Comparison of ENCODE assay signal across 7 mouse cellular contexts in the genomic region with DNA sequence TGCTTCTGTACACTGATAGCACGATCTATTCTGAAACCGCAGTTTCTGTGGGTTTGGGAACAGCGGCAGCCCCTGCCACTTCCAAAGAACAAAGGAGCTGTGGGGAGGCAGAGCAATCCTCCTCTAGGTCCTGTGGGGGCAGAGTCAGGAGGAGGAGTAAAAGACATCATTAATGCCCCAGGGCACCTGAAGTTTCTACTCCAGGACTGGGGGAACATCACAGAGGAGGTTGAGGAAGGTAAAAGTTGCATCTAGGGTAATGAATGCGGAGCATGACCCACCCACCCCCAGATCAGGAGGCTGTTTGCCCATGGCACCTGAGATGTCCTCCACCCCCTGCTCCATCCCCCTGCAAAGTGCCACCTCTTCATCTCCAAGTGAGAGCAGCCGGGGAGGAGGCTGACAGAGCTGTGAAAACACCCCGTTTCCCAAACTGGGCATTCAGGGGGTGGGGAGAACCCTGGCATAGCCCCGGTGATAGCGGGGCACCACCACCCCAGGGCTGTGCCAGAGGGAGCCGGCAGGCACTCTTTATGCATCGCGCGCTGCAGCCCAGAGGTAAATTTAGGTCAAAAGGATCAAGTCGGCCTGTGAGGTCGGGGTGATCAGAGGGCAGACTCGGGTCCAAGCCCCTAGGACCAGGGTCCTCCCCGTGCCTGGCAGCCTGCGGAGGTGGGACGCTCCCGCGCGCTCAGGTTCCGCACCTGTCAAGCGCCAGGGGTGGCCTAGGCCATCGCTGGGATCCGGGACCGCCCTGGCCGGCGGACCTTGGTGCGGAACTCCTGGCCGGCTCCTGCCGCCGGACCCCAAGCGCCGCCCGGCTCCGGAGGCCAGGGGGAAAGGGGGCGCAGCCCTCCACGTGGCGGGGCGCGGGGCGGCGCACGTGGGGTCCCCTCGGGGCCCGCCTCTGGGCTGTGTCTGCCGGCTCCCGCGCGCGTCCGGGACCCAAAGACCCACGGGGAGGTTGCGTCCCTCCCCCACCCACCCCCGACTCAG. TPM values are rescaled to one million over a fixed set of nuclear protein-coding genes. Genes with fewer than 3 reads are reported as not detected.
DNase-seq lines count a peak whose midpoint lies in the region; ATAC-seq and TF ChIP-seq lines count a peak whose summit lies in the region.

No protein-coding gene starts in this region.

- H3K27me3 ChIP-seq in forebrain, postnatal 0 days (ENCODE audit: insufficient read depth, low read length): no peaks in the 10 kb centered on the region
- no peaks in the 10 kb centered on the region for H3K27me3 ChIP-seq in kidney, embryonic 16.5 days (ENCODE audit: insufficient read depth, low read length)
- no peaks in the 10 kb centered on the region for H3K27me3 ChIP-seq in stomach, embryonic 14.5 days (ENCODE audit: control insufficient read depth, insufficient read depth, low read length)

- H3K4me2 ChIP-seq in forebrain, postnatal 0 days (ENCODE audit: low read depth): peak overlapping the region; percentile 91
- H3K4me2 ChIP-seq in kidney, embryonic 16.5 days (replicated peaks; ENCODE audit: low read depth, low read length): peak overlapping the region; percentile 92
- peak overlapping the region; percentile 78 for H3K4me2 ChIP-seq in stomach, embryonic 14.5 days (replicated peaks; ENCODE audit: low read depth, low read length)

- H3K9ac ChIP-seq in forebrain, postnatal 0 days: peak overlapping the region; percentile 84
- peak overlapping the region; percentile 86 for H3K9ac ChIP-seq in kidney, embryonic 16.5 days (replicated peaks; ENCODE audit: low read length)
- peak overlapping the region; percentile 89 for H3K9ac ChIP-seq in stomach, embryonic 14.5 days (replicated peaks; ENCODE audit: low read depth, low read length)

- no peaks in the 10 kb centered on the region for H3K36me3 ChIP-seq in forebrain, postnatal 0 days (ENCODE audit: insufficient read depth)
- H3K36me3 ChIP-seq in kidney, embryonic 16.5 days (ENCODE audit: insufficient read depth, low read length): no peaks in the 10 kb centered on the region
- no peaks in the 10 kb centered on the region for H3K36me3 ChIP-seq in stomach, embryonic 14.5 days (ENCODE audit: control insufficient read depth, insufficient read depth, low read length)

- no peak for TF ChIP-seq CTCF in forebrain, postnatal 0 days (IDR thresholded peaks at IDR 0.05; ENCODE audit: low read depth)

- H3K4me1 ChIP-seq in forebrain, postnatal 0 days (ENCODE audit: insufficient read depth): 0 out of 2 replicates have a peak, but pooled peaks cover 7% of the 10 kb centered on the region
- H3K4me1 ChIP-seq in kidney, embryonic 16.5 days (ENCODE audit: insufficient read depth, low read length): peaks cover 16% of the 10 kb centered on the region
- H3K4me1 ChIP-seq in stomach, embryonic 14.5 days (ENCODE audit: control insufficient read depth, insufficient read depth, low read length): 0 out of 2 replicates have a peak, but pooled peaks cover 3% of the 10 kb centered on the region

- H3K27ac ChIP-seq in forebrain, postnatal 0 days (ENCODE audit: low read depth, low read length): peak overlapping the region; percentile 69
- H3K27ac ChIP-seq in kidney, embryonic 16.5 days (ENCODE audit: low read length): peak overlapping the region; percentile 83
- H3K27ac ChIP-seq in stomach, embryonic 14.5 days (ENCODE audit: low read length): no peak overlapping the region

- 1% methylated on average over 46 of the region's 55 CpGs for whole genome bisulfite sequencing in forebrain, postnatal 0 days
- 2% methylated on average over 42 of the region's 55 CpGs for WGBS in kidney, embryonic 16.5 days
- WGBS in stomach, embryonic 14.5 days: 2% methylated on average over 47 of the region's 55 CpGs

- ATAC-seq in forebrain, postnatal 0 days: peak; percentile 67
- peak; percentile 66 for ATAC-seq in kidney, embryonic 16.5 days (ENCODE audit: low FRiP score, low TSS enrichment)
- ATAC-seq in megakaryocyte progenitor cell, adult 5-6 weeks (replicated peaks; ENCODE audit: poor library complexity): 0 out of 2 replicates have a peak, but pooled peaks have one; percentile 9
- ATAC-seq in stomach, embryonic 14.5 days (ENCODE audit: insufficient number of reproducible peaks, insufficient read depth, low FRiP score, low read depth): peak; percentile 39

- peak overlapping the region; percentile 85 for H3K4me3 ChIP-seq in forebrain, postnatal 0 days (ENCODE audit: low read depth, low read length)
- peak overlapping the region; percentile 68 for H3K4me3 ChIP-seq in kidney, embryonic 16.5 days (ENCODE audit: low read length)
- H3K4me3 ChIP-seq in stomach, embryonic 14.5 days (ENCODE audit: low read depth, low read length): peak overlapping the region; percentile 81

- peak; percentile 59 for DNase-seq in urinary bladder, adult 2 months (ENCODE audit: low spot score)
- DNase-seq in urinary bladder, postnatal 36 days (ENCODE audit: low spot score in 2 of 2): no peak
- peak; percentile 68 for DNase-seq in cerebellum, adult 11-12 months
- peak; percentile 42 for DNase-seq in forebrain, postnatal 0 days

- H3K9me3 ChIP-seq in forebrain, postnatal 0 days (ENCODE audit: low read length): no peaks in the 10 kb centered on the region
- H3K9me3 ChIP-seq in kidney, embryonic 16.5 days (ENCODE audit: low read length): no peaks in the 10 kb centered on the region
- no peaks in the 10 kb centered on the region for H3K9me3 ChIP-seq in stomach, embryonic 14.5 days (ENCODE audit: control insufficient read depth, low read depth, low read length)

RNA-seq across cellular contexts. Expression of a gene that starts 0.7 kb away (rescaled TPM):
- 29.4 and 29.8 TPM in 2 replicates for polyA plus RNA-seq in urinary bladder, adult 2 months (2012; rRNA removed)
- 89.3 and 106 TPM in 2 replicates for total RNA-seq in forebrain, postnatal 0 days (2014; rRNA removed)
- polyA plus RNA-seq in forebrain, postnatal 0 days (2015; fragmentation: Nextera tagmentation; extraction: Ambion mirVana): 76.2 and 93.8 TPM in 2 replicates
- polyA plus RNA-seq in kidney, embryonic 16.5 days (2015; fragmentation: Nextera tagmentation; extraction: Ambion mirVana): 35.6 and 44.7 TPM in 2 replicates
- total RNA-seq in megakaryocyte progenitor cell, adult 5-6 weeks (2015): 29.4 and 30.7 TPM in 2 replicates
- 23.2 and 34.3 TPM in 2 replicates for total RNA-seq in megakaryocyte progenitor cell, adult 5-6 weeks (2017)
- polyA plus RNA-seq in stomach, embryonic 14.5 days (2014; fragmentation: Nextera tagmentation; extraction: Ambion mirVana): 25.7 and 28.2 TPM in 2 replicates

RNA-seq across cellular contexts. Expression of a gene that starts 42.6 kb away (rescaled TPM):
- 404 and 530 TPM in 2 replicates for polyA plus RNA-seq in urinary bladder, adult 2 months (2012; rRNA removed)
- total RNA-seq in forebrain, postnatal 0 days (2014; rRNA removed): 522 and 533 TPM in 2 replicates
- polyA plus RNA-seq in forebrain, postnatal 0 days (2015; fragmentation: Nextera tagmentation; extraction: Ambion mirVana): 373 and 445 TPM in 2 replicates
- polyA plus RNA-seq in kidney, embryonic 16.5 days (2015; fragmentation: Nextera tagmentation; extraction: Ambion mirVana): 441 and 462 TPM in 2 replicates
- total RNA-seq in megakaryocyte progenitor cell, adult 5-6 weeks (2015): 193 and 210 TPM in 2 replicates
- 298 and 322 TPM in 2 replicates for total RNA-seq in megakaryocyte progenitor cell, adult 5-6 weeks (2017)
- 478 and 484 TPM in 2 replicates for polyA plus RNA-seq in stomach, embryonic 14.5 days (2014; fragmentation: Nextera tagmentation; extraction: Ambion mirVana)

Comparison
In these comparisons a context has a peak if more than half of its experiments do, and no peak if none do; other contexts are left out.
1. DNase-seq: peak in urinary bladder, adult 2 months (single experiment), cerebellum, adult 11-12 months (single experiment) and forebrain, postnatal 0 days (single experiment); none in urinary bladder, postnatal 36 days (0 of 2).
2. ATAC-seq: peak in every context shown above with its lines; median percentile 67 in forebrain, postnatal 0 days; 66 in kidney, embryonic 16.5 days; 39 in stomach, embryonic 14.5 days; 9 in megakaryocyte progenitor cell, adult 5-6 weeks.
3. Peak in every context shown above with its lines, with median percentiles within 50 percentile points of each other: H3K4me2 ChIP-seq, H3K4me3 ChIP-seq and H3K9ac ChIP-seq.